Mouse (Mus musculus) layer of hippocampus, postnatal 14 days (tissue): ENCODE measurements around the gene Acot1. TPM values are rescaled to one million over a fixed set of nuclear protein-coding genes. Genes with fewer than 3 reads are reported as not detected.
"Not testable (repeated sequence)": the region's sequence is repeated elsewhere in the genome, so short reads cannot be mapped to it uniquely, and the experiment has no call there.

Experiments used
- DNase-seq, 2 experiments: peaks; one replicate each; pipeline ENCODE4 v3.0.0; 2021 to 2022; ENCODE audit warnings: low spot score in 2 of 2, mixed read lengths in 1 of 2
- total RNA-seq, 2 experiments: library from RNA; stranded (reverse); gene quantifications; 2 replicates each; pipeline ENCODE4 v1.2.3; 2021

The Acot1 gene
- total RNA-seq, 2 experiments from 2014 or later = 20.7 to 23.9 TPM

GRCm38 (mm10) chr12:84013701-84014100, 4.4 kb downstream of the Acot1 start:
- DNase-seq = no peak

- not testable (repeated sequence) for DNase-seq
Measured at GRCm38 (mm10) chr12:84020528-84020927, 11.2 kb downstream of the Acot1 start.

- not testable (repeated sequence) for DNase-seq
Measured at GRCm38 (mm10) chr12:84022266-84022665, 13.0 kb downstream of the Acot1 start.

- no peak for DNase-seq
Measured at GRCm38 (mm10) chr12:84023052-84023745, 13.9 kb downstream of the Acot1 start.

GRCm38 (mm10) chr12:84025888-84026287, 16.6 kb downstream of the Acot1 start:
- DNase-seq = no peak

- DNase-seq = not testable (repeated sequence)
Measured at GRCm38 (mm10) chr12:84028328-84028727, 19.0 kb downstream of the Acot1 start.

GRCm38 (mm10) chr12:84029043-84029442, 19.8 kb downstream of the Acot1 start:
- DNase-seq = not testable (repeated sequence)

- peak; percentile 60 to 85 for DNase-seq
Measured at GRCm38 (mm10) chr12:84030659-84031332, 21.5 kb downstream of the Acot1 start.

- no peak for DNase-seq
Measured at GRCm38 (mm10) chr12:84032854-84033253, 23.6 kb downstream of the Acot1 start.

GRCm38 (mm10) chr12:84033302-84033701, 24.0 kb downstream of the Acot1 start:
- not testable (repeated sequence) for DNase-seq

- DNase-seq = no peak
Measured at GRCm38 (mm10) chr12:84034108-84034507, 24.8 kb downstream of the Acot1 start.

- not testable (repeated sequence) for DNase-seq
Measured at GRCm38 (mm10) chr12:84038241-84038640, 29.0 kb downstream of the Acot1 start, which contains the start of gene Acot4. Gene Acot4 (plus strand): TSS chr12:84038379.

GRCm38 (mm10) chr12:84038691-84039111, 29.4 kb downstream of the Acot1 start, which contains the start of gene Gm49366:
Gene Gm49366 (plus strand): TSS chr12:84038935.
- peak in 1 of 2 experiments; percentile 26 for DNase-seq

- no peak for DNase-seq
Measured at GRCm38 (mm10) chr12:84042248-84042647, 33.0 kb downstream of the Acot1 start.

- no peak for DNase-seq
Measured at GRCm38 (mm10) chr12:84044045-84044444, 34.8 kb downstream of the Acot1 start.

GRCm38 (mm10) chr12:84046906-84047305, 37.6 kb downstream of the Acot1 start:
- no peak for DNase-seq

- DNase-seq = not testable (repeated sequence)
Measured at GRCm38 (mm10) chr12:84050744-84051143, 41.5 kb downstream of the Acot1 start.

GRCm38 (mm10) chr12:84051937-84052474, 42.7 kb downstream of the Acot1 start, which contains the start of gene Acot3:
Gene Acot3 (plus strand): TSS chr12:84052144.
- no peak for DNase-seq

- no peak for DNase-seq
Measured at GRCm38 (mm10) chr12:84052609-84053008, 43.3 kb downstream of the Acot1 start.

- DNase-seq = no peak
Measured at GRCm38 (mm10) chr12:84053173-84053572, 43.9 kb downstream of the Acot1 start.

- DNase-seq = no peak
Measured at GRCm38 (mm10) chr12:84053679-84054391, 44.5 kb downstream of the Acot1 start.
